Mouse (Mus musculus): Measurements from ENCODE around the gene Mrpl34. TPM values are rescaled to one million over a fixed set of nuclear protein-coding genes. Genes with fewer than 3 reads are reported as not detected.

Gene Mrpl34
- total and polyA plus RNA-seq, 2 experiments from 2014 or later, result 188 to 284 TPM

DNA sequence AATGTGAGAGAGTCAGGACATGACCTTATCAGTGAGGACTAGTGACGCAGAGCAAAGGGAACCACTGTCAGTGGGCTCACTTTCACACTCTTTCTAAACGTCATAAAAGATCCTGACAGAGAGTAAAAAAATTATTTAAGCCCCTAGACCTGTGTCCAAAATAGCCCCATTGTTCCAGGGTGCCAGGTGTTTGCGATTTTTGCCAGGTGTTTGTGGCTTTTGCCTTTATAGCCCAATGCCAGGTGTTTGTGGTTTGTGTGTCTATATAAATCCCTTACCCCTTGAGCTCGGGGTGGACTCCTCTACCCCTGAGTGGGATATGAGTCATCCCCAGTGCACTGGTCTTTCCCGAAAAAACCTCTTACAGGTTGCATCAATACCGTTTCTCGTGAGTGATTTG is 19.7 kb upstream of the Mrpl34 start:
- 66% methylated on average over 7 of the region's 7 CpGs for WGBS
- TF ChIP-seq EP300 (IDR thresholded peaks at IDR 0.05; ENCODE audit: low read depth) (no peak), CTCF (IDR thresholded peaks at IDR 0.05; ENCODE audit: low read depth) (no peak)
- DNase-seq (ENCODE audit: low spot score) (no peak), ATAC-seq (ENCODE audit: insufficient read depth, low read depth) (no peak)
- Histone ChIP-seq H3K4me2 (ENCODE audit: low read depth, low read length) (no peak overlapping the region), H3K4me1 (ENCODE audit: control insufficient read depth, insufficient read depth) (no peaks in the 10 kb centered on the region), H3K9me3 (replicated peaks; ENCODE audit: control insufficient read depth, low read length) (no peaks in the 10 kb centered on the region), H3K27me3 (ENCODE audit: control insufficient read depth, insufficient read depth, low read length) (0 out of 2 replicates have a peak, but pooled peaks cover 9% of the 10 kb centered on the region), H3K36me3 (replicated peaks; ENCODE audit: control insufficient read depth, insufficient read depth, low read length) (no peaks in the 10 kb centered on the region), H3K9ac (replicated peaks; ENCODE audit: low read depth, low read length) (no peak overlapping the region), H3K4me3 (ENCODE audit: low read depth, low read length) (no peak overlapping the region), H3K27ac (ENCODE audit: low read depth) (no peak overlapping the region)

- Histone ChIP-seq H3K36me3 (replicated peaks; ENCODE audit: control insufficient read depth, insufficient read depth, low read length) (no peaks in the 10 kb centered on the region), H3K4me2 (ENCODE audit: low read depth, low read length) (no peak overlapping the region), H3K9ac (replicated peaks; ENCODE audit: low read depth, low read length) (no peak overlapping the region), H3K9me3 (replicated peaks; ENCODE audit: control insufficient read depth, low read length) (no peaks in the 10 kb centered on the region), H3K4me1 (ENCODE audit: control insufficient read depth, insufficient read depth) (no peaks in the 10 kb centered on the region), H3K27ac (ENCODE audit: low read depth) (no peak overlapping the region), H3K4me3 (ENCODE audit: low read depth, low read length) (no peak overlapping the region), H3K27me3 (ENCODE audit: control insufficient read depth, insufficient read depth, low read length) (no peaks in the 10 kb centered on the region)
- no peak for DNase-seq (ENCODE audit: low spot score)
- no peak for ATAC-seq (ENCODE audit: insufficient read depth, low read depth)
- TF ChIP-seq CTCF (IDR thresholded peaks at IDR 0.05; ENCODE audit: low read depth) (no peak), EP300 (IDR thresholded peaks at IDR 0.05; ENCODE audit: low read depth) (no peak)
- 54% methylated on average over 4 of the region's 4 CpGs for WGBS
These were observed 13.4 kb upstream of the Mrpl34 start for GRCm38 (mm10) chr8:71451337-71451736.

DNA sequence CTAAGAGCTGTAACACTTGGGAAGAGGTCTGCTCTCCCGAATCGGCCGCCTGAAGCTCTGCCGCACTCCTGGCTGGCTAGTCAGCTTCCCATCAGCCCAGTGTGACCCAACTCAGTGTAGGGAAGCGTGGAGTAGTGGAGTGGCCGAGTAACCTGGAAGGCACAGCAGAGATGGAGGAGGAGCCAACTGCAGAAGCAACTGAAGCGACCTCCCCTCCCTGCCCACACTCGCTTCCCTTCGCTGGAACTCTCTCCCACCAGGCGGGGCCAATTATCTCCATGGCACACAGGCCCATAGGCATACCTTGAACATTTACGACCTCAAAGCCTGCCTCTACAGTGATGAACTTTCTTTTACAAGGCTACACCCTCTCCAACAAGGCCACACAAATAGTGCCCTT is 13.0 kb upstream of the Mrpl34 start:
- H3K36me3 ChIP-seq (replicated peaks; ENCODE audit: control insufficient read depth, insufficient read depth, low read length), result no peaks in the 10 kb centered on the region; the same call in 1 of the 2 replicates
- no peak overlapping the region for H3K9ac ChIP-seq (replicated peaks; ENCODE audit: low read depth, low read length)
- H3K27me3 ChIP-seq (ENCODE audit: control insufficient read depth, insufficient read depth, low read length), result no peaks in the 10 kb centered on the region
- no peak for DNase-seq (ENCODE audit: low spot score)
- TF ChIP-seq CTCF (IDR thresholded peaks at IDR 0.05; ENCODE audit: low read depth) (no peak), EP300 (IDR thresholded peaks at IDR 0.05; ENCODE audit: low read depth) (no peak)
- no peak overlapping the region for H3K4me3 ChIP-seq (ENCODE audit: low read depth, low read length)
- H3K4me1 ChIP-seq (ENCODE audit: control insufficient read depth, insufficient read depth), result no peaks in the 10 kb centered on the region
- H3K9me3 ChIP-seq (replicated peaks; ENCODE audit: control insufficient read depth, low read length), result no peaks in the 10 kb centered on the region
- 48% methylated on average over 11 of the region's 11 CpGs for WGBS
- no peak overlapping the region for H3K27ac ChIP-seq (ENCODE audit: low read depth)
- no peak overlapping the region for H3K4me2 ChIP-seq (ENCODE audit: low read depth, low read length)
- ATAC-seq (ENCODE audit: insufficient read depth, low read depth), result no peak

GRCm38 (mm10) chr8:71452669-71453068 is 12.1 kb upstream of the Mrpl34 start:
- H3K36me3 ChIP-seq (replicated peaks; ENCODE audit: control insufficient read depth, insufficient read depth, low read length), result peaks cover under 1% of the 10 kb centered on the region; the same call in 1 of the 2 replicates
- H3K4me1 ChIP-seq (ENCODE audit: control insufficient read depth, insufficient read depth), result no peaks in the 10 kb centered on the region
- no peaks in the 10 kb centered on the region for H3K9me3 ChIP-seq (replicated peaks; ENCODE audit: control insufficient read depth, low read length)
- H3K27me3 ChIP-seq (ENCODE audit: control insufficient read depth, insufficient read depth, low read length), result no peaks in the 10 kb centered on the region
- H3K4me3 ChIP-seq (ENCODE audit: low read depth, low read length), result no peak overlapping the region
- 55% methylated on average over 2 of the region's 2 CpGs for WGBS
- TF ChIP-seq CTCF (IDR thresholded peaks at IDR 0.05; ENCODE audit: low read depth), result no peak
- TF ChIP-seq EP300 (IDR thresholded peaks at IDR 0.05; ENCODE audit: low read depth), result no peak
- no peak overlapping the region for H3K9ac ChIP-seq (replicated peaks; ENCODE audit: low read depth, low read length)
- H3K4me2 ChIP-seq (ENCODE audit: low read depth, low read length), result no peak overlapping the region
- ATAC-seq (ENCODE audit: insufficient read depth, low read depth) (no peak), DNase-seq (ENCODE audit: low spot score) (no peak)
- H3K27ac ChIP-seq (ENCODE audit: low read depth), result no peak overlapping the region

- no peaks in the 10 kb centered on the region for H3K27me3 ChIP-seq (ENCODE audit: control insufficient read depth, insufficient read depth, low read length)
- H3K4me1 ChIP-seq (ENCODE audit: control insufficient read depth, insufficient read depth), result no peaks in the 10 kb centered on the region
- WGBS, result 74% methylated on average over 8 of the region's 8 CpGs
- no peaks in the 10 kb centered on the region for H3K9me3 ChIP-seq (replicated peaks; ENCODE audit: control insufficient read depth, low read length)
- DNase-seq (ENCODE audit: low spot score) (no peak), ATAC-seq (ENCODE audit: insufficient read depth, low read depth) (no peak)
- TF ChIP-seq CTCF (IDR thresholded peaks at IDR 0.05; ENCODE audit: low read depth) (no peak), EP300 (IDR thresholded peaks at IDR 0.05; ENCODE audit: low read depth) (no peak)
- no peak overlapping the region for H3K27ac ChIP-seq (ENCODE audit: low read depth)
- no peak overlapping the region for H3K4me3 ChIP-seq (ENCODE audit: low read depth, low read length)
- H3K36me3 ChIP-seq (replicated peaks; ENCODE audit: control insufficient read depth, insufficient read depth, low read length), result peaks cover 11% of the 10 kb centered on the region
- no peak overlapping the region for H3K4me2 ChIP-seq (ENCODE audit: low read depth, low read length)
- H3K9ac ChIP-seq (replicated peaks; ENCODE audit: low read depth, low read length), result no peak overlapping the region
These were observed 10.1 kb upstream of the Mrpl34 start for GRCm38 (mm10) chr8:71454668-71455067.

DNA sequence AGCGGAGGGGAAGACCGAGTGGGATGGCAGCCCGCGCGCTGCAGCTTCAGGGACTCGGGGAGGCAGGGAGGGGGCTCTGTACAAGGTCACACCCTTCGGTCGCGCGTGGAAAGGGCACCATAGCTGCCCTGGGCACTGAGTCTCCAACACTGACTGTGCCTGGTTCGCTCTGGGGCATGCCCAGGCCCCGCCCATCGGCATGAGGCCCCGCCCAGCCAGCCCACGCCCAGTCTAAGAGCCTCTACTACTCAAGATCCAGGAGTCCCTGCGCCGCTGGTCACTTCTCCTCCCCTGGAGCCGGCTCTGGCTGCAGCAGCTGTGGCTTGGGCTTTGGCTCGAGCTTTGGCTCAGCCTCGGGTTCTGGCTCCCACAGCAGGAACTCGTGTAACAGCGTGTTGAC is 7.9 kb upstream of the Mrpl34 start:
- ATAC-seq (ENCODE audit: insufficient read depth, low read depth) (peak; percentile 22; the same call in 1 of the 2 replicates), DNase-seq (ENCODE audit: low spot score) (no peak)

More for the DNA sequence above, 7.9 kb upstream of the Mrpl34 start:
- Histone ChIP-seq H3K9me3 (replicated peaks; ENCODE audit: control insufficient read depth, low read length) (no peaks in the 10 kb centered on the region), H3K4me1 (ENCODE audit: control insufficient read depth, insufficient read depth) (no peaks in the 10 kb centered on the region), H3K9ac (replicated peaks; ENCODE audit: low read depth, low read length) (no peak overlapping the region), H3K36me3 (replicated peaks; ENCODE audit: control insufficient read depth, insufficient read depth, low read length) (peaks cover 23% of the 10 kb centered on the region), H3K27me3 (ENCODE audit: control insufficient read depth, insufficient read depth, low read length) (no peaks in the 10 kb centered on the region), H3K4me2 (ENCODE audit: low read depth, low read length) (no peak overlapping the region), H3K4me3 (ENCODE audit: low read depth, low read length) (no peak overlapping the region), H3K27ac (ENCODE audit: low read depth) (no peak overlapping the region)
- TF ChIP-seq CTCF (IDR thresholded peaks at IDR 0.05; ENCODE audit: low read depth), result no peak
- TF ChIP-seq EP300 (IDR thresholded peaks at IDR 0.05; ENCODE audit: low read depth), result no peak
- WGBS, result 45% methylated on average over 22 of the region's 22 CpGs
